Mouse (Mus musculus): ENCODE data around the gene Gm281.

DNA sequence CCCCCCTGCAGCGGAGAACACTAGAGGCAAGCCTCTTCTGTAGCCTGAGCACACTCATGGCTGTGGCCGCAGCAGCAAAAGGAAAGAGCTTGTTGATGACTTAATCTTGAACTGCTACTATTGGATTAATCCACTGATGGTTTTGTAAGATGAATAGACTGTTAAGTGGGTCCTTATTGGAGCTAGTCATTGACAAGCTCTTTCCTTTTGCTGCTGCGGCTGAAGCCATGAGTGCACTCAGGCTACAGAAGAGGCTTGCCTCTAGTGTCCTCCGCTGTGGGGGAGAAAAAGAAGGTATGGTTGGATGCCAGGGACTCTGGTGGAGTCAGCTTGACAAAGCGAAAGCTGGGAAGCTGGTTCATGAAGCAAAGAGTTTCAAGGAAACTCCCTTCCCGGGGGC is 135.9 kb downstream of the Gm281 start:
- TF ChIP-seq CTCF (conservative IDR thresholded peaks at IDR 0.05; ENCODE audit: low read length), result no peak
- no peak for TF ChIP-seq NANOG (IDR thresholded peaks at IDR 0.05; ENCODE audit: borderline replicate concordance, low read length)
- TF ChIP-seq POU5F1 (IDR thresholded peaks at IDR 0.05; ENCODE audit: borderline replicate concordance, low read length), result no peak

Data from E14TG2a.4 (cell line).